ENCODE assay signal across 8 mouse cellular contexts in genomic region chr11:49242944-49243626, GRCm38 (mm10). TPM values are rescaled to one million over a fixed set of nuclear protein-coding genes. Genes with fewer than 3 reads are reported as not detected.
DNase-seq lines count a peak whose midpoint lies in the region; ATAC-seq lines count a peak whose summit lies in the region.

No protein-coding gene starts in this region.

- peak overlapping the region; percentile 66 for H3K4me2 ChIP-seq in lung, embryonic 16.5 days (ENCODE audit: low read depth, low read length)
- H3K4me2 ChIP-seq in embryonic facial prominence, embryonic 12.5 days (replicated peaks) = peak overlapping the region; percentile 61
- peak overlapping the region; percentile 66 for H3K4me2 ChIP-seq in intestine, embryonic 16.5 days (ENCODE audit: low read depth, low read length)
- H3K4me2 ChIP-seq in neural tube, embryonic 14.5 days (ENCODE audit: low read depth, low read length) = peak overlapping the region; percentile 79

- ATAC-seq in lung, embryonic 16.5 days (ENCODE audit: low read depth) = no peak
- ATAC-seq in embryonic facial prominence, embryonic 12.5 days (ENCODE audit: insufficient number of reproducible peaks, insufficient read depth, low FRiP score, low TSS enrichment) = 0 out of 2 replicates have a peak, but pooled peaks have one; percentile 4
- peak; percentile 0; the same call in 1 of the 2 replicates for ATAC-seq in intestine, embryonic 16.5 days
- ATAC-seq in neural tube, embryonic 14.5 days (ENCODE audit: low read depth) = peak; percentile 1; the same call in 1 of the 2 replicates

- peak overlapping the region; percentile 79 for H3K9ac ChIP-seq in lung, embryonic 16.5 days (ENCODE audit: low read length)
- peak overlapping the region; percentile 47 for H3K9ac ChIP-seq in embryonic facial prominence, embryonic 12.5 days
- peak overlapping the region; percentile 74 for H3K9ac ChIP-seq in intestine, embryonic 16.5 days (ENCODE audit: low read depth, low read length)
- peak overlapping the region; percentile 68 for H3K9ac ChIP-seq in neural tube, embryonic 14.5 days (replicated peaks; ENCODE audit: low read depth, low read length)

- 19% methylated on average over 11 of the region's 11 CpGs for WGBS in lung, embryonic 16.5 days
- 19% methylated on average over 11 of the region's 11 CpGs for WGBS in embryonic facial prominence, embryonic 12.5 days
- 23% methylated on average over 11 of the region's 11 CpGs for WGBS in intestine, embryonic 16.5 days
- 24% methylated on average over 11 of the region's 11 CpGs for WGBS in neural tube, embryonic 14.5 days

- peaks cover 35% of the 10 kb centered on the region for H3K4me1 ChIP-seq in lung, embryonic 16.5 days (replicated peaks; ENCODE audit: control insufficient read depth, insufficient read depth, low read length)
- H3K4me1 ChIP-seq in embryonic facial prominence, embryonic 12.5 days = peaks cover 24% of the 10 kb centered on the region
- H3K4me1 ChIP-seq in intestine, embryonic 16.5 days (ENCODE audit: control insufficient read depth, insufficient read depth, low read length) = peaks cover 25% of the 10 kb centered on the region
- H3K4me1 ChIP-seq in neural tube, embryonic 14.5 days (ENCODE audit: control insufficient read depth, insufficient read depth, low read length) = peaks cover 3% of the 10 kb centered on the region; the same call in 1 of the 2 replicates

- no peaks in the 10 kb centered on the region for H3K36me3 ChIP-seq in lung, embryonic 16.5 days (ENCODE audit: control insufficient read depth, insufficient read depth, low read length)
- no peaks in the 10 kb centered on the region for H3K36me3 ChIP-seq in embryonic facial prominence, embryonic 12.5 days
- H3K36me3 ChIP-seq in intestine, embryonic 16.5 days (ENCODE audit: control insufficient read depth, insufficient read depth, low read length) = no peaks in the 10 kb centered on the region
- no peaks in the 10 kb centered on the region for H3K36me3 ChIP-seq in neural tube, embryonic 14.5 days (ENCODE audit: control insufficient read depth, insufficient read depth, low read length)

- DNase-seq in lung, postnatal 4 days = no peak
- DNase-seq in frontal cortex, adult 2 months (ENCODE audit: extremely low spot score in 1 of 2, low spot score in 1 of 2) = no peak
- no peak for DNase-seq in right cerebral cortex, postnatal 36 days (ENCODE audit: low spot score in 2 of 2)
- DNase-seq in adipocyte (ENCODE audit: low spot score) = no peak

- H3K4me3 ChIP-seq in lung, embryonic 16.5 days (ENCODE audit: low read length) = peak overlapping the region; percentile 60
- peak overlapping the region; percentile 43 for H3K4me3 ChIP-seq in embryonic facial prominence, embryonic 12.5 days
- H3K4me3 ChIP-seq in intestine, embryonic 16.5 days (ENCODE audit: low read length) = peak overlapping the region; percentile 59
- H3K4me3 ChIP-seq in neural tube, embryonic 14.5 days (ENCODE audit: low read depth, low read length) = peak overlapping the region; percentile 62

- peak overlapping the region; percentile 98 for H3K27ac ChIP-seq in lung, embryonic 16.5 days (ENCODE audit: low read length)
- peak overlapping the region; percentile 93 for H3K27ac ChIP-seq in embryonic facial prominence, embryonic 12.5 days
- peak overlapping the region; percentile 95 for H3K27ac ChIP-seq in intestine, embryonic 16.5 days (ENCODE audit: low read length)
- H3K27ac ChIP-seq in neural tube, embryonic 14.5 days (ENCODE audit: low read depth, low read length) = peak overlapping the region; percentile 92

- H3K27me3 ChIP-seq in lung, embryonic 16.5 days (ENCODE audit: control insufficient read depth, insufficient read depth, low read depth, low read length) = no peaks in the 10 kb centered on the region
- no peaks in the 10 kb centered on the region for H3K27me3 ChIP-seq in embryonic facial prominence, embryonic 12.5 days
- no peaks in the 10 kb centered on the region for H3K27me3 ChIP-seq in intestine, embryonic 16.5 days (replicated peaks; ENCODE audit: control insufficient read depth, insufficient read depth, low read length)
- no peaks in the 10 kb centered on the region for H3K27me3 ChIP-seq in neural tube, embryonic 14.5 days (ENCODE audit: control insufficient read depth, insufficient read depth, low read length)

- no peaks in the 10 kb centered on the region for H3K9me3 ChIP-seq in lung, embryonic 16.5 days (ENCODE audit: control insufficient read depth, low read length)
- H3K9me3 ChIP-seq in embryonic facial prominence, embryonic 12.5 days = no peaks in the 10 kb centered on the region
- no peaks in the 10 kb centered on the region for H3K9me3 ChIP-seq in intestine, embryonic 16.5 days (ENCODE audit: control insufficient read depth, low read length)
- no peaks in the 10 kb centered on the region for H3K9me3 ChIP-seq in neural tube, embryonic 14.5 days (ENCODE audit: control insufficient read depth, low read length)

RNA-seq across cellular contexts. Expression of gene Mgat1, which starts 0.9 kb away (rescaled TPM):
- polyA plus RNA-seq in lung, embryonic 16.5 days (2015; fragmentation: Nextera tagmentation; extraction: Ambion mirVana) = 73.0 and 78.9 TPM in 2 replicates
- 46.6 and 49.9 TPM in 2 replicates for polyA plus RNA-seq in embryonic facial prominence, embryonic 12.5 days (2016; fragmentation: Nextera tagmentation; extraction: Ambion mirVana)
- 62.4 and 65.8 TPM in 2 replicates for polyA plus RNA-seq in intestine, embryonic 16.5 days (2015; fragmentation: Nextera tagmentation; extraction: Ambion mirVana)
- 22.6 and 29.3 TPM in 2 replicates for polyA plus RNA-seq in neural tube, embryonic 14.5 days (2014; fragmentation: Nextera tagmentation; extraction: Ambion mirVana)
- 58.5 and 65.0 TPM in 2 replicates for polyA plus RNA-seq in frontal cortex, adult 2 months (2012; rRNA removed)

RNA-seq across cellular contexts. Expression of gene Olfr1393, which starts 35.0 kb away (rescaled TPM):
- polyA plus RNA-seq in lung, embryonic 16.5 days (2015; fragmentation: Nextera tagmentation; extraction: Ambion mirVana) = 0.05 TPM in 1 of 2 replicates, not detected in the other
- 0.08 TPM in 1 of 2 replicates, not detected in the other for polyA plus RNA-seq in embryonic facial prominence, embryonic 12.5 days (2016; fragmentation: Nextera tagmentation; extraction: Ambion mirVana)
- 0.13 TPM in 1 of 2 replicates, not detected in the other for polyA plus RNA-seq in intestine, embryonic 16.5 days (2015; fragmentation: Nextera tagmentation; extraction: Ambion mirVana)
- polyA plus RNA-seq in neural tube, embryonic 14.5 days (2014; fragmentation: Nextera tagmentation; extraction: Ambion mirVana) = 0.09 TPM in 1 of 2 replicates, not detected in the other
- 0.48 and 0.57 TPM in 2 replicates for polyA plus RNA-seq in frontal cortex, adult 2 months (2012; rRNA removed)

RNA-seq across cellular contexts. Expression of gene Zfp62, which starts 40.0 kb away (rescaled TPM):
- polyA plus RNA-seq in lung, embryonic 16.5 days (2015; fragmentation: Nextera tagmentation; extraction: Ambion mirVana) = 35.8 and 38.2 TPM in 2 replicates
- polyA plus RNA-seq in embryonic facial prominence, embryonic 12.5 days (2016; fragmentation: Nextera tagmentation; extraction: Ambion mirVana) = 49.4 and 53.9 TPM in 2 replicates
- polyA plus RNA-seq in intestine, embryonic 16.5 days (2015; fragmentation: Nextera tagmentation; extraction: Ambion mirVana) = 20.7 and 23.1 TPM in 2 replicates
- 49.6 and 54.4 TPM in 2 replicates for polyA plus RNA-seq in neural tube, embryonic 14.5 days (2014; fragmentation: Nextera tagmentation; extraction: Ambion mirVana)
- polyA plus RNA-seq in frontal cortex, adult 2 months (2012; rRNA removed) = 24.2 and 26.4 TPM in 2 replicates

RNA-seq across cellular contexts. Expression of gene Olfr1392, which starts 42.0 kb away (rescaled TPM):
- polyA plus RNA-seq in lung, embryonic 16.5 days (2015; fragmentation: Nextera tagmentation; extraction: Ambion mirVana) = 0.14 TPM in 1 of 2 replicates, not detected in the other
- not detected in 2 replicates for polyA plus RNA-seq in embryonic facial prominence, embryonic 12.5 days (2016; fragmentation: Nextera tagmentation; extraction: Ambion mirVana)
- polyA plus RNA-seq in intestine, embryonic 16.5 days (2015; fragmentation: Nextera tagmentation; extraction: Ambion mirVana) = not detected in 2 replicates
- not detected in 2 replicates for polyA plus RNA-seq in neural tube, embryonic 14.5 days (2014; fragmentation: Nextera tagmentation; extraction: Ambion mirVana)
- 0.11 and 0.18 TPM in 2 replicates for polyA plus RNA-seq in frontal cortex, adult 2 months (2012; rRNA removed)

RNA-seq across cellular contexts. Expression of gene Btnl9, which starts 56.1 kb away (rescaled TPM):
- polyA plus RNA-seq in lung, embryonic 16.5 days (2015; fragmentation: Nextera tagmentation; extraction: Ambion mirVana) = 0.73 and 0.84 TPM in 2 replicates
- polyA plus RNA-seq in embryonic facial prominence, embryonic 12.5 days (2016; fragmentation: Nextera tagmentation; extraction: Ambion mirVana) = 0.35 and 0.99 TPM in 2 replicates
- polyA plus RNA-seq in intestine, embryonic 16.5 days (2015; fragmentation: Nextera tagmentation; extraction: Ambion mirVana) = 1.6 TPM in 2 replicates
- polyA plus RNA-seq in neural tube, embryonic 14.5 days (2014; fragmentation: Nextera tagmentation; extraction: Ambion mirVana) = 0.17 and 0.23 TPM in 2 replicates
- 0.02 TPM in 1 of 2 replicates, not detected in the other for polyA plus RNA-seq in frontal cortex, adult 2 months (2012; rRNA removed)
